Mouse (Mus musculus): ENCODE results near the gene 4930438A08Rik.

Gene 4930438A08Rik

GRCm38 (mm10) chr11:58323570-58324340 lies 49.2 kb downstream of the 4930438A08Rik start:
- Histone ChIP-seq H3K36me3 (ENCODE audit: insufficient read depth, low read length) (peaks cover 32% of the 10 kb centered on the region), H3K4me3 (replicated peaks; ENCODE audit: low read length) (peak overlapping the region; percentile 93), H3K27me3 (ENCODE audit: insufficient read depth, low read length) (no peaks in the 10 kb centered on the region; the same call in 1 of the 2 replicates), H3K9me3 (ENCODE audit: low read length) (no peaks in the 10 kb centered on the region), H3K4me1 (replicated peaks; ENCODE audit: low read depth, low read length) (peaks cover 42% of the 10 kb centered on the region)
- TF ChIP-seq NANOG (IDR thresholded peaks at IDR 0.05; ENCODE audit: borderline replicate concordance, low read length) (no peak), CTCF (conservative IDR thresholded peaks at IDR 0.05; ENCODE audit: low read length) (no peak)

GRCm38 (mm10) chr11:58324614-58325229 lies 50.1 kb downstream of the 4930438A08Rik start:
- TF ChIP-seq NANOG (IDR thresholded peaks at IDR 0.05; ENCODE audit: borderline replicate concordance, low read length), result no peak
- no peak for TF ChIP-seq POU5F1 (IDR thresholded peaks at IDR 0.05; ENCODE audit: borderline replicate concordance, low read length)
- TF ChIP-seq CTCF (conservative IDR thresholded peaks at IDR 0.05; ENCODE audit: low read length), result no peak
- H3K4me3 ChIP-seq (replicated peaks; ENCODE audit: low read length), result no peak overlapping the region
- H3K4me1 ChIP-seq (replicated peaks; ENCODE audit: low read depth, low read length), result peaks cover 50% of the 10 kb centered on the region
- no peaks in the 10 kb centered on the region for H3K9me3 ChIP-seq (ENCODE audit: low read length)
- H3K27me3 ChIP-seq (ENCODE audit: insufficient read depth, low read length), result no peaks in the 10 kb centered on the region; the same call in 1 of the 2 replicates
- peaks cover 25% of the 10 kb centered on the region for H3K36me3 ChIP-seq (ENCODE audit: insufficient read depth, low read length)

- H3K36me3 ChIP-seq (ENCODE audit: insufficient read depth, low read length), result peaks cover 30% of the 10 kb centered on the region
- H3K9me3 ChIP-seq (ENCODE audit: low read length), result no peaks in the 10 kb centered on the region
- TF ChIP-seq CTCF (conservative IDR thresholded peaks at IDR 0.05; ENCODE audit: low read length), result peak; percentile 77
- no peak for TF ChIP-seq NANOG (IDR thresholded peaks at IDR 0.05; ENCODE audit: borderline replicate concordance, low read length)
- no peak for TF ChIP-seq POU5F1 (IDR thresholded peaks at IDR 0.05; ENCODE audit: borderline replicate concordance, low read length)
- H3K4me1 ChIP-seq (replicated peaks; ENCODE audit: low read depth, low read length), result peaks cover 58% of the 10 kb centered on the region
- no peaks in the 10 kb centered on the region for H3K27me3 ChIP-seq (ENCODE audit: insufficient read depth, low read length)
- H3K4me3 ChIP-seq (replicated peaks; ENCODE audit: low read length), result no peak overlapping the region
Observed at GRCm38 (mm10) chr11:58326781-58327180, 52.2 kb downstream of the 4930438A08Rik start.

- Histone ChIP-seq H3K27me3 (ENCODE audit: insufficient read depth, low read length) (no peaks in the 10 kb centered on the region), H3K9me3 (ENCODE audit: low read length) (no peaks in the 10 kb centered on the region), H3K36me3 (ENCODE audit: insufficient read depth, low read length) (peaks cover 57% of the 10 kb centered on the region), H3K4me3 (replicated peaks; ENCODE audit: low read length) (peak overlapping the region; percentile 96), H3K4me1 (replicated peaks; ENCODE audit: low read depth, low read length) (peaks cover 50% of the 10 kb centered on the region)
- TF ChIP-seq POU5F1 (IDR thresholded peaks at IDR 0.05; ENCODE audit: borderline replicate concordance, low read length), result no peak
- no peak for TF ChIP-seq NANOG (IDR thresholded peaks at IDR 0.05; ENCODE audit: borderline replicate concordance, low read length)
- TF ChIP-seq CTCF (conservative IDR thresholded peaks at IDR 0.05; ENCODE audit: low read length), result no peak
Observed at GRCm38 (mm10) chr11:58329906-58330275, 55.3 kb downstream of the 4930438A08Rik start.

- TF ChIP-seq NANOG (IDR thresholded peaks at IDR 0.05; ENCODE audit: borderline replicate concordance, low read length) (no peak), POU5F1 (IDR thresholded peaks at IDR 0.05; ENCODE audit: borderline replicate concordance, low read length) (no peak), CTCF (conservative IDR thresholded peaks at IDR 0.05; ENCODE audit: low read length) (no peak)
- Histone ChIP-seq H3K27me3 (ENCODE audit: insufficient read depth, low read length) (no peaks in the 10 kb centered on the region), H3K36me3 (ENCODE audit: insufficient read depth, low read length) (peaks cover 58% of the 10 kb centered on the region), H3K9me3 (ENCODE audit: low read length) (no peaks in the 10 kb centered on the region), H3K4me3 (replicated peaks; ENCODE audit: low read length) (peak within 1 kb of the TSS; percentile 96), H3K4me1 (replicated peaks; ENCODE audit: low read depth, low read length) (peaks cover 48% of the 10 kb centered on the region)
Observed at GRCm38 (mm10) chr11:58330276-58331148, 55.9 kb downstream of the 4930438A08Rik start, which contains the start of the genes Zfp672 and Sh3bp5l. Gene Zfp672 (minus strand): TSS chr11:58330339. Gene Sh3bp5l (plus strand): TSS chr11:58330724.

GRCm38 (mm10) chr11:58331149-58331495 lies 56.5 kb downstream of the 4930438A08Rik start:
- no peaks in the 10 kb centered on the region for H3K27me3 ChIP-seq (ENCODE audit: insufficient read depth, low read length)
- peaks cover 62% of the 10 kb centered on the region for H3K36me3 ChIP-seq (ENCODE audit: insufficient read depth, low read length)
- H3K9me3 ChIP-seq (ENCODE audit: low read length), result no peaks in the 10 kb centered on the region
- peaks cover 48% of the 10 kb centered on the region for H3K4me1 ChIP-seq (replicated peaks; ENCODE audit: low read depth, low read length)
- no peak for TF ChIP-seq NANOG (IDR thresholded peaks at IDR 0.05; ENCODE audit: borderline replicate concordance, low read length)
- no peak for TF ChIP-seq POU5F1 (IDR thresholded peaks at IDR 0.05; ENCODE audit: borderline replicate concordance, low read length)
- no peak for TF ChIP-seq CTCF (conservative IDR thresholded peaks at IDR 0.05; ENCODE audit: low read length)
- peak overlapping the region; percentile 96 for H3K4me3 ChIP-seq (replicated peaks; ENCODE audit: low read length)

- TF ChIP-seq CTCF (conservative IDR thresholded peaks at IDR 0.05; ENCODE audit: low read length) (no peak), POU5F1 (IDR thresholded peaks at IDR 0.05; ENCODE audit: borderline replicate concordance, low read length) (no peak), NANOG (IDR thresholded peaks at IDR 0.05; ENCODE audit: borderline replicate concordance, low read length) (no peak)
- Histone ChIP-seq H3K4me1 (replicated peaks; ENCODE audit: low read depth, low read length) (peaks cover 45% of the 10 kb centered on the region), H3K36me3 (ENCODE audit: insufficient read depth, low read length) (peaks cover 66% of the 10 kb centered on the region), H3K9me3 (ENCODE audit: low read length) (no peaks in the 10 kb centered on the region), H3K27me3 (ENCODE audit: insufficient read depth, low read length) (no peaks in the 10 kb centered on the region), H3K4me3 (replicated peaks; ENCODE audit: low read length) (peak overlapping the region; percentile 96)
Observed at GRCm38 (mm10) chr11:58331546-58331945, 56.9 kb downstream of the 4930438A08Rik start.

- Histone ChIP-seq H3K27me3 (ENCODE audit: insufficient read depth, low read length) (no peaks in the 10 kb centered on the region), H3K4me3 (replicated peaks; ENCODE audit: low read length) (no peak overlapping the region), H3K9me3 (ENCODE audit: low read length) (no peaks in the 10 kb centered on the region), H3K36me3 (ENCODE audit: insufficient read depth, low read length) (peaks cover 71% of the 10 kb centered on the region), H3K4me1 (replicated peaks; ENCODE audit: low read depth, low read length) (peaks cover 21% of the 10 kb centered on the region)
- TF ChIP-seq NANOG (IDR thresholded peaks at IDR 0.05; ENCODE audit: borderline replicate concordance, low read length), result no peak
- no peak for TF ChIP-seq CTCF (conservative IDR thresholded peaks at IDR 0.05; ENCODE audit: low read length)
- TF ChIP-seq POU5F1 (IDR thresholded peaks at IDR 0.05; ENCODE audit: borderline replicate concordance, low read length), result no peak
Observed at GRCm38 (mm10) chr11:58334746-58335145, 60.1 kb downstream of the 4930438A08Rik start.
